Mouse (Mus musculus) mouse embryonic stem cell (cell line): ENCODE measurements around the gene Olfr412.

ENCODE experiments used
- in situ Hi-C, 2 experiments: fragments of 300-500 bp; cut with MboI; formaldehyde crosslinking; loops; 1 replicate in 1 of 2; 3 replicates in 1 of 2; pipeline ENCODE4 v1.14.3; 2019 to 2020; ENCODE audit warnings: low sequenced_read_pairs in 2 of 2, low pct_unique_long_range_greater_than_20kb in 1 of 2, mixed read lengths in 1 of 2; ENCODE audit not compliant: unreplicated experiment in 1 of 2

Gene Olfr412

GRCm38 (mm10) chr11:74361769-74362168, at the start of gene Olfr412:
Olfr412 (plus strand) TSS chr11:74362069.
- in situ Hi-C loops: loop anchor here in 1 of 2 experiments (25.0 kb wide), 2 partner anchors 274 to 1124 kb away; partner anchors contain the start of gene Trpv1

- in situ Hi-C loops: no loop called here
Measured at GRCm38 (mm10) chr11:74326044-74326443, 35.8 kb upstream of the Olfr412 start.

- in situ Hi-C loops: no loop called here
Measured at GRCm38 (mm10) chr11:74328781-74329180, 33.1 kb upstream of the Olfr412 start.

- in situ Hi-C loops: no loop called here
Measured at GRCm38 (mm10) chr11:74337931-74338330, 23.9 kb upstream of the Olfr412 start, which contains the start of gene Olfr410. Olfr410 (minus strand) TSS chr11:74338031.

GRCm38 (mm10) chr11:74352550-74352949, 9.3 kb upstream of the Olfr412 start, which contains the start of gene Olfr411:
Olfr411 (minus strand) TSS chr11:74352650.
- in situ Hi-C loops: loop anchor here in 1 of 2 experiments (25.0 kb wide), 2 partner anchors 265 to 1115 kb away; partner anchors contain the start of gene Trpv1

- in situ Hi-C loops: loop anchor here in 1 of 2 experiments (25.0 kb wide), 2 partner anchors 284 to 1134 kb away; partner anchors contain the start of gene Trpv1
Measured at GRCm38 (mm10) chr11:74371393-74372100, 9.7 kb downstream of the Olfr412 start.

GRCm38 (mm10) chr11:74376847-74377246, 15.0 kb downstream of the Olfr412 start:
- in situ Hi-C loops: loop anchor here (5.0 kb wide), 2 partner anchors 150 to 160 kb away; no protein-coding TSS in a partner anchor

GRCm38 (mm10) chr11:74379166-74379873, 17.5 kb downstream of the Olfr412 start:
- in situ Hi-C loops: loop anchor here (5.0 kb wide), 2 partner anchors 148 to 158 kb away; no protein-coding TSS in a partner anchor

- in situ Hi-C loops: no loop called here
Measured at GRCm38 (mm10) chr11:74385674-74386073, 23.8 kb downstream of the Olfr412 start.

- in situ Hi-C loops: no loop called here
Measured at GRCm38 (mm10) chr11:74387203-74387602, 25.3 kb downstream of the Olfr412 start.

GRCm38 (mm10) chr11:74391899-74392298, 30.0 kb downstream of the Olfr412 start:
- in situ Hi-C loops: no loop called here

GRCm38 (mm10) chr11:74392903-74393302, 31.0 kb downstream of the Olfr412 start:
- in situ Hi-C loops: no loop called here

GRCm38 (mm10) chr11:74393489-74393888, 31.6 kb downstream of the Olfr412 start:
- in situ Hi-C loops: no loop called here

GRCm38 (mm10) chr11:74395583-74395982, 33.7 kb downstream of the Olfr412 start:
- in situ Hi-C loops: no loop called here

- in situ Hi-C loops: no loop called here
Measured at GRCm38 (mm10) chr11:74402126-74402525, 40.3 kb downstream of the Olfr412 start.

- in situ Hi-C loops: no loop called here
Measured at GRCm38 (mm10) chr11:74404216-74404615, 42.3 kb downstream of the Olfr412 start.

GRCm38 (mm10) chr11:74405201-74405600, 43.3 kb downstream of the Olfr412 start:
- in situ Hi-C loops: no loop called here

GRCm38 (mm10) chr11:74408587-74409446, 46.9 kb downstream of the Olfr412 start:
- in situ Hi-C loops: no loop called here

- in situ Hi-C loops: no loop called here
Measured at GRCm38 (mm10) chr11:74409447-74409754, 47.5 kb downstream of the Olfr412 start.
